Mouse (Mus musculus): ENCODE data around the gene Pes1.

The Pes1 gene

DNA sequence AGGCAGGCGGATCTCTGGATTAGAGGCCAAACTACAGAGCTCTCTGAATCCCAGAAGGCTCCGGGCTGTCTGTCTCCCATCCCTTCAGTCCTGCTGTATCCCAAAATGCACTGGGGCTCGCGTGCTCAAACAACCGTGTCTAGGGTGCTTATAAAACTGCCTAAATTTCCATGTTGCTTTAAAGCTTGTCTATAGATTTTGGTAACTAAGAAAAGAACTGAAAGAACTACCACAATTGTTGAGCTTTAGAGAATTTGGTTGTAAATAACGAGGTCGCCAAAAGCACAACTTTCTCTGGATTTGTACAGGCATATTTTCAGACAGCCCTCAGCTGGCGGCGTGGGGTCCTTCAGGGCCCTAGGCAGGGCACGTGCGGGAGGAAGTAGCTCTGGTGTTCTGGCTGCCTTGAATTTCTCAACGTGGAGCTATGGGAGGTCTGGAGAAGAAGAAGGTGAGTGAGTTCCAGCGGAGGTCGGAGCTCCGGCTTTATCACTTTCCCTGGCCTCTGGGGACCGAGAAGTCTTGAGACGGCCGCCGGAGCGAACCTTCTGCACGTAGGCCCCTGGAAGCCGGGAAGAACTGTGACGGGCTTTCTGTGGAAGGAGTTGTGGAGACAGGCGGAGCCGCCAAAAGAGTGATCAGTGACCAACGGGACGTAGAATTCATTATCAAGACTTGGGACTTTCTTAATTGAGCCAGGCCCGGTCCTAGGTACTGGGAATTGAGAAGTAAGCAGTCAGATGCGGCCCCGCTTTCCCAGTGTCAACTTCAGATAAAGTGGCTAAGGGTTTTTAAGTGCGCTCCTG is at the start of gene Pes1:
Pes1 (plus strand) TSS at position 366 of the 806 bp plus-strand sequence.
- peak; percentile 98 for DNase-seq

DNA sequence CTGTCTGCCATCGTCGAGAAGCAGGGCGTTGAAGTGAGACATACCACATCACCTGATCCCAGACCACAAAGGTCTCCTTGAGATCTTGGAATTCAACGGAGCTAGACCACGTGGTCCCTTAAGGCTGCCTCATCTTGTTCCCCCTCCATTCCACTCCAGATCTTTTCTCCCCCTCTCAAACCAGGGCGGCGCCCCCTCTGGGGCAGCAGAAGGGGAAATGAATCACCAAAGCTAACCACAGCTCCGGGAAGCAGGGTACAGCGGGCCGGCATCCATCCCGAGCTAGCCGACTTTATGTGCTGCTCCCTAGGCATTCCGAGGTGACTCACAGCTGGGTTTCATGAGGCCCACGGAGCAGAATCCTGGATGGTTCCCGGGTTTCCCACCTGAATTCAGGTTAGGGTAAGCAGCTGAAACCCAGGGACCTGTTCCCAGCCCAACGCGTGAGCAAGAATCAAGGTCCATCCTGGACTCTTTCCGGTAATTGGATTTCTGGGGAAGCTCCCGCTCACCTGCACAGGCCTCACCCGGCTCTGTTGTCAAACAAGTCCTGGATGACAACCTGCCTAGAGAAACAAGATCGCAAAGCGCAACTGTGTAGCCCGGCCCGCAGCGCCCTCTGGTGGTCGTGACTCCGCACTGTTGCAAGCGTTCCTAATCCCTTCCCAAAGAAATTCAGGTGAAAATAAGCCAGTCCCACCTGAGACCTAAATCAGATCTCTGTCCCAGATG is 49.5 kb upstream of the Pes1 start, which contains the start of gene Slc35e4:
Slc35e4 (minus strand) TSS at position 556 of the 732 bp plus-strand sequence.
- peak; percentile 98 for DNase-seq

DNA sequence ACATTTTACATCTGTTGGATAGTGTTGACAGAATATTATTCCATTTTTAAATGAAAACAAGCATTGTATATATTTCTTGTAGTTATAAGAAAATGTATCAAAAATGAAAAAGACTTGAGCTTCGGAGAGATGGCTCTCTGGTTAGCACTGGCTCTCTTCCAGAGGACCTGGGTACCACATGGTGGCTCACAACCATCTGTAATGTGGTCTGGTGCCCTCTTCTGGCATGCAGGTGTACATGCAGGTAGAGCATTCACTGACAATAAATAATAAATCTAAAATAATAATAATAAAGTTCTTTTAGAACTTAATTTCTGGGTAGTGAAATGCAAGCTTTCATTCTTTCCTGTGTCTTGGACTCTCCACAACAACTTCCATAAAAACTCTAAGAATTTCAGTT is 45.0 kb upstream of the Pes1 start:
- no peak for DNase-seq

DNA sequence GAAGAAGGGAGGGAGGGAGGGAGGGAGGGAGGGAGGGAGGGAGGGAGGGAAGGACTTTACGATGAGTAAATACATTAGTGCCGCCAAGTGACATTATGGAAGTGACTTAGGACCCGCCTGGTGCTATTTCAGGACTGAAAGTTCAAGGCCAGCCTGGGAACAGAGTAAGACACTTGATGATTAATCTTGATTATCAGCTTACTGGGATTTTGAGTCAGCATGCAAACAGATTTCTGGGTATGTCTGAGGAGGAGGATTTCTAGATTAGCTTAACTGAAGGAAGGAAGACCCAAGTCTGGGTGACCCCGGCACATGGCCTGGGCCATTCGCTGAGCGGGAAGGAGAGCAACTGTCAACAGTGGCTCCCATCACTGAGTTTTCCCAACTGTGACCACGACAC is 43.3 kb upstream of the Pes1 start:
- no peak for DNase-seq

DNA sequence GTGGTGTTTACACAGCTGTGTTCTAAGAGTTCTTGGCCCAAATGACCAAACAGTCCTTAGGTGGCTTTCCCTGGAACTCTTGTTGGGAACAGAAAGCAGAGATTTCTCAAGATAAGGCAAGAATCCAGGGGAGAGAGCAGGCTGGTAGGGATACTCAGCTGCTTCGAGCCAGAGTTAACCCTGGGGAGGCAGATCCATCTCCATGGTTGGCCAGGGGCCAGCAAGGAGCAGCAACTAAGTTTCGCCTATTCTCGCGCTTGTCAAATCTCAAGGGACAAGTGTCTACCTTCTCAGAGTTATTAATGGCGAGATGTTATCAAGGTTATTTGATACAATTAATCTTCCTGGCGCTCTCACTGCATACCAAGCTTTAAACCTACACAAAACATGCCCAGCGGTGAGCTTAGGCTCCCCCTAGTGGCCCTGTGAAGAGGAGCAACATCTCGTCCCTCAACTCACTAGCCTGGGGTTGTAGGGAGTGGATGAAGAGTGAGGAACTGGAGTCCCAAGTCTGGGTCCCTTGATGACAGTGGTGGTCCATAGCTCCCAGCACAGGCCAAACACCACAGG is 42.4 kb upstream of the Pes1 start:
- DNase-seq = peak; percentile 87

DNA sequence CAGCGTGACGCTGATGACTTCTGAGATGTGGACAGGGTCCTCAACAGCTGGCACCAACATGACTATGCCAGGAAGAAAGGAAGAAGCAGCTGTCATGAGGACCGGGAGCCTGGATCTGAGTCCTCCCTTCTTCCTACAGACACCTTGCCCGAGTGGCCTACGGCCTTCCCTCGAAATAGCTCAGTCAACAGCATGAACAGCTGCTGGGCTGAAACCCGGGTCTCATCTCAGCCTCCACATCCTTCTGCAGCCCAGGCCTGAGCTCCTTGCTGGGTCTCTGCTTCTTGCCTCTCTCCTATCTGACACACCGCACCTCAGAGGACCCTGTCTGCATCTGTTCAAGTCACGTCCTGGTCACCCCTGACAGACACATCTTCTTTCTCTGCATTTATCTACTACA is 41.7 kb upstream of the Pes1 start:
- DNase-seq = peak; percentile 90

DNA sequence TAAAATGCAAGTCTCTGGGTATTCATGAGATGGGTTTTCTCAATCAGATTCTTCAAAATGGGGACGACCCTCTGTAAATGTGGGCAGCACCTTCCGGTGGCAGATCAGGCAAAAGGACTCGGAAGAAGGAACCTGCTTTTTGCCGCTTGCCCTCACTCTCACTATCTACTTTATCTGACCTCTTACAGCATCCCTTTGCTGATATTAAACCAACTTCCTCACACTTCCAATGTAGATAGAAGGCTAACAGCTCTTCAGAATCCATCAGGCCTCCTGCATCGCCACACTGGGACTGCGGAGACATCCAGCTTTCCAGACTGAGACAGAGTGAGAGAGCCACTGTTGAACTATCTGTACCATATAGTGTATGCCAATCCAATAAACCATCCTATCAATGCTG is 41.0 kb upstream of the Pes1 start:
- no peak for DNase-seq

DNA sequence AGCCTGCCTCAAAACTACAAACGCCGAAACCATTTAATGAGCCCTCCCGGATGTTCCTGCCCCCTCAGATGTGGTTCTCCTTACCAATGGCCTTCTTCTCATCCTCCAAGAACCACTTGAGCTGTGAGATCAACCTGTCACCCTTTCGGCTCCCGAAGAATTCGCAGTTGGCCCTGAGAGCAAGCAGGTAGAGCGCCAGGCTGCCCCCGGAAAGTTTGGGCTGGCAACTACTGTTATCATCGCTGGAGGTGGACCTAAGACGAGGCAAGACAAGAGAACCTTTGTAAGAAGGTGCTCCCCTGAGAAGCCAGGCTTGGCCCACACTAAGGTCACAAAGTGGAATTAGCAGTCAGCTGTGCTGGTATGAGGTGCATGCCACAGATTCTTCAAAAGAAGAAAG is 37.9 kb upstream of the Pes1 start:
- peak; percentile 87 for DNase-seq

DNA sequence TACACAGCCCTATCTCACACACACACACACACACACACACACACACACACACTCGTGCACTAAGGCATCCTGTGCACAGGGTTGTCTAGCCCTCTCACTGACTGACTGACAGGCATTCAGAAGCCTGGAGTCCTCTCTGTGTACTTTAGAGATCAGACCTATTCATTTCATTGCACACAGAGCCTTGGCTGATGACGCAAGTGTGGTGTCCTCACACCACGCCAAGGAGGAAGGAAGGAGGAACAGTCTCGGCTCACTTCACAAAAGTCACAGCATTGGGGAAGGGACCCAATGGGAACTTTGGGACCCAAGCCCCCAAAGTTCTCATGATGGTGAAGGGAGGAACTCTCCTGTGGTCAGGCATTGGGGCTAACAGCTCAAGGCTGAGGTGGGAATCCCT is 33.8 kb upstream of the Pes1 start:
- DNase-seq = peak; percentile 84

DNA sequence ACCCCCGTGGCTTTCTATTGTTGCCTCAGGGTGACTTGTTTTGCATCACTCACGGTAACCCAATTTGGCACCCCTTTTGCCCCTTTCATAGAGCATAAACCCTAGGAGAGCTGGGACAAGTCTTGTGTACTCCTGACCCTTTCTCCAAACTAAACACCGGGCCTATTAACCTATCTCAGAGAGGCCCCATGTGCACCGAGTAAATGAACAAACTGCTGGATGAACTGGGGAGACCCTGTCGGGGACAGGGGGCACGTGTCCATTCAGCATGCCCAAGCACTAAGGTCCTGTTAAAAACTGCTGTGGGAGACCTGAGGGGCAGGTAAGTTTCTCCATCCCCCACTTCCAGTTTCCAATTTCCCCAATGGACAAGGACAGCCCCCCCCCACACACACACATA is 32.8 kb upstream of the Pes1 start:
- peak; percentile 86 for DNase-seq

DNA sequence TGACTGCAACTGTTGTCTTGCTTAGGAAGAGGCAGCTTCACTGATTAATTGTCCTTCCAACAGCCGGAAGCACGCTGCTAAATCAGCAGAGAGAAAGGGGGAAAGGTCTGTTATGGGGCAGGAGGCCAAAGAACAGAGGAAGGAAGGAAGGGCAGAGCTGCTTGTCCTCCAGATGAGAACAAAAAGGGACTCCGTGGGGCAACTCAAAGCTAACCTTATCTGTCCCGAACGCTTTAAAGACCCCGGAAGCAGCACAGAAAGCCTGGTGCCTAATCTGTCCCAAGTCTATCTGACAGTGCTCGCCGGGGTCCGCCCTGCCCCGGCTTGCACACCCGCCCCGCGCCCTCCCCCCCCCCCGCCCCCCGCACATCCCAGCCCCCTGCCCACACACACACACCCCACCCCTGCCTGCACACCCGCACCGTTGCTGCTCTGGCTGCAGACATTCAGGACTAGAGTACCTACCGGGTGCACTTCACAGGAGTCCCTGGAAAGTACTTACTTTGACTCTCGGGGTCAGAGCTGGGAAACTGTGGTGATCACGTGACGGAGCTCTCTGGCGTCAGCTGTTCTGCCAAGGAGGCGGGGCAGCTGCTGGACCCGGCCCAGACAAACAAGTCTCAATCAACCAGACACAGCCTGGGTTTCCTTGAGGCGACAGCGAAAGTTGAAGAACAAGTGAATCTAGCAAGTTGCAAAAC is 32.1 kb upstream of the Pes1 start, which contains the start of gene Tcn2:
Tcn2 (minus strand) TSS at position 649 of the 701 bp plus-strand sequence.
- peak; percentile 99 for DNase-seq

DNA sequence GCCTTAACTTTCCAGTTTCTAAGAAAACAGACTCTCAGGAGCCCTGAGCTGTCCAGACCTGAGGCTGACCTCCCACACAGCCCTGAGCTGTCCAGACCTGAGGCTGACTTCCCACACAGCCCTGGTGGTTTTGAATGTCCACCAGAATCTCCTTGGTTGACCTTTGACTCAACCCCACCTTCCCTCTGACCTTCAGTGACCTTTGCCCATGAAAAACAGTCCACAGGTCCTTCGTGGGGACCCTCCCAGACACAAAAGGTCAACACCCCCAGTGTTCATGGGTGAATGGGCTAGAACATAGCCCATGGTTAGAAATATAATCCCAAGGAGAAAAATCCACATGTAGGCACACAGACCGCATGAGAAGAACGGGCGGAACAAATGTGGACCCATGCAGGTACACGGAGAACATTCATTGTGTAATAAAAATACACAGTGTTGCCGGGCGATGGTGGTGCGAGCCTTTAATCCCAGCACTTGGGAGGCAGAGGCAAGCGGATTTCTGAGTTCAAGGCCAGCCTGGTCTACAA is 30.0 kb upstream of the Pes1 start:
- peak; percentile 75 for DNase-seq

DNA sequence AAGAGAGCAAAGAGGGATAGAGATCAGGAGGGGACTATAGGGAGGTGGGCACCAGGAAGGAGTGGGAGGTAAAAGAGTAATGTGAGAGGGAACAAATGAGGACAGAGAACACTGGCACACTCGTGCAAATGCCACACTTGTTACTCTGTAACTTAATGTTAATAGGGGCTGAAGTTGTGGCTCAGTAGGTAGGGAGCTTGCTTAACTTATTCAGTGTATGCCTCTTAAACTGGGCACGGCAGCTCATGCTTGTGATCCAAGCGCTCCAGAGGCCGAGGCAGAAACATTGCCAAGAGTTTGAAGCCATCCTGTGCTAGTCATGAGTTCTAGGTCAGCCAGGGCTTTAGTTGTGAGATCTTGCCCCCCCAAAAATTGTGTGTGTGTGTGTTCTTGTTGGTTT is 28.6 kb upstream of the Pes1 start:
- peak; percentile 75 for DNase-seq

DNA sequence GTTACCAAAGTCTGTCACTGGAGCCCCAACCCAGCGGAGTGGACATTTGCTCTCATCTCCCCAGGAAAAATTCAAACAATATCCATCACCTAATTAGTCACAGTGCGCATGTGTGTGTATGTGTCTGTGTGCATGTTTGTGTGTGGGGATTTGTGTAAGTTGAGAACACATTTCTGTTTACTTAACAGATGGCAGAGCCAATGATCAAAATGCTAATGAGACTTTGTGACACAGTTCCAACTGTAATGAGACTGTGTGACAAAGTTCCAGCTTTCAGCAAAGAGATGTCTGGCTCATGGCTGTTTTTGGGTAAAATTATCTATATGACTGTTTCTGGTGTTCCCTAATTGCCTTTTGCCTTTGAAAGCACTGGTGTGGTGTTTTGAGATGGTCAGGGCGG is 27.5 kb upstream of the Pes1 start:
- DNase-seq = no peak

DNA sequence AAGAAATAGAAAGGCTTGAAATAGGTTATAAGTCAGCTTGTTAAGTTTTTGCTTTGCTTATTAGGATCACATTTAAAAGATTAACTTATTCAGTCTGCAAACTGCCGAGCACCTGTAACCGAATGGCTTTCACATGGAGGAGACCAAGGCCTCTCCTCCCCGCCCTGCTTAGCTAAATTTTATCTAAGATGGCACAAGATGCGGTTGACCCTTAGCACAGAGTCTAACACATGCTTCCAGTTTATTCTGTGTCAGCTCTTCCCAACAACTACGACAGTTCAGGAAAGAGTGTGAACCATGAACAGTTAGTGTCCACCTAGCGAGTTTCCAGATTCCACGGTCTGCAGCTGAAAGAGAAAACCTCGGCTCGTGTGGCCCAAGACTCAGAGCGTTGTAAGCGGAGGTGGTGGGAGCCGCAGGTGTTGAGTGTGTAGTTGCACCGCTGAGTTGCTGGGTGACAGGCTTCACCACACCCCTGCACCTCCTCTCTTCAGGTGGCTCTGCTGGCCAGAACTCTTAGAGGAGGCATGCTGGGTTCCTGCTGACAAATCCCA is 26.4 kb upstream of the Pes1 start:
- peak; percentile 71 for DNase-seq

DNA sequence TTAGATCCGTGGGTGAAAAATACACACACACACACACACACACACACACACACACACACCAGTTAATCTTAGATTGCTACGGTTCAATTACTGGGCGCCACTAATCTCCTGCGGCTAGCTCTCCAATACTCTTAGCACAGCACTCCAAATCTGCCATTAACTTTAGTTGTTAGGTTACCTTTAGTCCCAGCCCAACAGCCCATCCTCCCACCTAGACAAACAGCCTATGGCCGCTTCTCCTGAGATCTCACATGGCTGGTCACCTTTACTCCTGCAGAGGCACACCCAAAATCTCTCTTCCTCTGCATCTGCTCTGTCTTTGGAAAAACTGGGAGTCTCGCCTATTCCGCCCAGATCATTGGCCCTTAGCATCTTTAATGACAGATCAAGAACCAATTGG is 22.4 kb upstream of the Pes1 start:
- DNase-seq = peak; percentile 43

DNA sequence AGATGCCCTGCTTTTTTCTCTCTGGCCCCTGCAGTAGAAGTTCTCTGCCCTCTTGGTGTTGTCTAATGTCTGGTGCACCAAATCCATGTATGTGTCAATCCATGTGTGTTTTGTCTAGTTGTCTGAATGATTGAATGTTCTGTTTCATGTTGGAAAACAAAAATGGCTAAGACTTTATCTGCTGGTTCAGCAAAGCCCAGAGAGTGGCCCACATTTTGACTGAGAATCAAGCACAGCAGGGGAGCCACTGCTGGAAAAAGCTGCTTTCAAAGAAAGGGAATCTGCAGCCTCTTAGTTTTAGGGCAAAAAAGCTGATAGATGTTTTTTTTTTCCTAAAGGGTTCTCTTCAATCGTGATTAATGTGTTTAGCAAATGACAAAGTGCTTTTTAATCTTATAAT is 17.4 kb upstream of the Pes1 start:
- peak; percentile 25 for DNase-seq

DNA sequence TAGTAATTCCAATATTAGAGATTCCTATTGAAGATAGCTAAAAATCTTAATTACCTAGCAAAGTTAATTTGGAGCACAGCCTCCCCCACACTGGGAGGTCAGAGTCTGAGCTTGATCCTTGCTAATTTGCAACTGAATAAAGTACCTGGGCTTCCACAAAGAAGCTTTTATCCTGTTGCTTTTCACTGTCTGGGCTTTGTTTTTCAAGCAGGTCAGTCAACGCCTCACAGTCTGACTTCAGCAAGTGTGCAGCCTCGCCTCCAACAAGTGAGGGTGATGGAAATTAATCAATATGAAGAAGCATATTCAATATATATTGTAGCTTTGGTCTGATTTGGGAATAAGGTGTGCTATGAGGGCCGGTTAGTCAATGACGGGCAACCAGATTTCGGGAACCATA is 8.9 kb upstream of the Pes1 start:
- peak; percentile 30 for DNase-seq

DNA sequence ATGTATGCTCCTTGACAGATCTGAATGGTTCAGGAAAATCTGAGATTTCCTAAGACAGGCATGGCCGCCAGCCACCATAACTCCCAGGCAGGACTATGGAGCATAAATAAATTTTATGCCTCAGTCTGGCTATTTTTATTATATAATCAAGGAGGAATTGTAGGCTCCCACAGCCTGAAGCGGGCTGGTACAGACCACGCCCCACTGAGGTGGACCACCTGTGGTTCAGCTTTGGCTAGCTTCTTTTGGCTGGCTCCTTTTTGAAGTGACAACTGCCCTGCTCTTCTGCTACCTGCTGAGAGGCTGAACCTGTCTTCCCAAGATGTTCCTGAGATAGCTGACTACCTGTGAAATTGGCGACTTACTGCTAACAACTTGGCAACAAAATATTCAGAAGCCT is 8.4 kb upstream of the Pes1 start:
- DNase-seq = peak; percentile 59

DNA sequence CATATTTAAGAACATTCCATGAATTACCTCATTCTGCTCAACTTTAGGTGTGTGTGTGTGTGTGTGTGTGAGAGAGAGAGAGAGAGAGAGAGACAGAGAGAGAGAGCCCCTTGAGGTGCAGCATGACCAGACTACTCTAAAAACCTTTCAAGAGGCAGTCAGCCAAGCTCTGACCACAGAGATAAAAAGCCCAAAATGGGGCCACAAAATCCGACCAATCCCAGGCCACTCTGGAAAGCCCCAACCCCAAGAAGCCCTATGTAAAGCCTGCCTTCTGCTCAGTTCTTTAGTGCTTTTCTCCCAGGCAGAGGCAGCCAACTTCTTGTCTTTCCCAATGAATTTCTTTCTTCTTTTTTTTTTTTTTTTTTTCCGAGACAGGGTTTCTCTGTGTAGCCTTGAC is 2.9 kb upstream of the Pes1 start:
- no peak for DNase-seq

DNA sequence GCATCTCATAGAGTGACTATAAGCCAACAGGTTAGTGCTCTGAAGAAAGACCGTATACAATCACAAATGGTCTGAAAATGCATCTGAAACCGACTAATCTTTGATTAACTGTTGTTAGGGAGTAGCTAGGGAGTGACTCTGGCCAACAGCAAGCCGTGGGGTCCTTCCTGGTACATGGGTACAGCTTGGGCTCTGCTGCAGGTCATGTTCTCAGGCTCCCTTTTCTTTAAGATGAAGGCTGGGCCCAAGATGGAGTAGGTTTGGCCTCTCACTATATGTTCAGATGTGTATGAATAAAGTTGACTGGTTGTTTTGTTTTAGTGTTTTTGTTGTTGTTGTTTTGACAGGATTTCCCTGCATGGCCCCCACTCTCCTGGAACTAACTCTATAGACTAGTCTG is 2.0 kb upstream of the Pes1 start:
- DNase-seq = peak; percentile 52

DNA sequence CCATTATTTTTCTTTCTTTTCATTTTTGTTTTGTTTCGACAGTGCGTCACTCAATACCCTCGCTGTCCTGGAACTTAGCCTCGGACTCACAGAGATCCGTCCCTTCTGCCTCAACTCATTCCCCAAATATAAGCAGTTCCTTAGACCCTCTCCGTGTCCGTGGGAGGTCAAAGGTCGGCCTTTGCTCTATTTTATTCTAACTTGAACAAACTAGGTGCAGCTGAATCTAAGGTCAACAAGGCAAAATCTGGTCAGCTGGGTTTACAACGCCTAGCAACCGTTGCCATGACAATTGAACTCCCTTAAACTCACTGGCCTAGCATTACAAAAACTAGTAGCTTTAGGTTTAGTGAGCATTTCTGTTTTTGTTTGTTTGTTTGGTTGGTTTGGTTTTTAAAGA is 620 bp upstream of the Pes1 start:
- DNase-seq = no peak

All from heart, adult 11 months (tissue).